Mouse (Mus musculus) forebrain, postnatal 0 days (tissue): ENCODE data around the gene Cygb. TPM values are rescaled to one million over a fixed set of nuclear protein-coding genes. Genes with fewer than 3 reads are reported as not detected.
A peak's percentile ranks its signal among the peaks of the same experiment; 100 is the strongest.
"Not testable (repeated sequence)": the region's sequence is repeated elsewhere in the genome, so short reads cannot be mapped to it uniquely, and the experiment has no call there.

Source experiments
- ATAC-seq: fragments of 200-750 bp; cut with Nextera tagmentation; 2 replicates; pipeline ENCODE4 v1.8.0; 2017; ENCODE audit warnings: mild to moderate bottlenecking, moderate library complexity
- DNase-seq: peaks from one replicate; pipeline ENCODE4 v3.0.0-alpha.2; 2015
- H3K27ac ChIP-seq: fragments of 300-500 bp; sonication (generic); 2 replicates; pipeline ENCODE4 v1.5.1; 2014; ENCODE audit warnings: low read depth, mild to moderate bottlenecking, antibody characterized with exemption, low read length, moderate library complexity, mixed read lengths
- H3K27me3 ChIP-seq: fragments of 300-500 bp; sonication (generic); 2 replicates; pipeline ENCODE4 v1.6.1; 2014; ENCODE audit warnings: mild to moderate bottlenecking, low read length, mixed read lengths; ENCODE audit not compliant: insufficient read depth
- H3K36me3 ChIP-seq: fragments of 300-500 bp; sonication (generic); 2 replicates; pipeline ENCODE4 v1.6.1; 2014; ENCODE audit warnings: mild to moderate bottlenecking, moderate library complexity; ENCODE audit not compliant: insufficient read depth
- H3K4me1 ChIP-seq: fragments of 300-500 bp; sonication (generic); 2 replicates; pipeline ENCODE4 v1.6.1; 2014; ENCODE audit warnings: antibody characterized with exemption; ENCODE audit not compliant: insufficient read depth
- H3K4me2 ChIP-seq: fragments of 300-500 bp; sonication (generic); 2 replicates; pipeline ENCODE4 v1.6.1; 2014; ENCODE audit warnings: low read depth, mild to moderate bottlenecking, moderate library complexity
- H3K4me3 ChIP-seq: fragments of 300-500 bp; sonication (generic); 2 replicates; pipeline ENCODE4 v1.5.1; 2014; ENCODE audit warnings: low read depth, low read length, mixed read lengths
- H3K9ac ChIP-seq: fragments of 300-500 bp; sonication (generic); 2 replicates; pipeline ENCODE4 v1.6.1; 2014; ENCODE audit warnings: mild to moderate bottlenecking
- H3K9me3 ChIP-seq: fragments of 300-500 bp; sonication (generic); 2 replicates; pipeline ENCODE4 v1.6.1; 2016; ENCODE audit warnings: low read length
- CTCF ChIP-seq: sonication (generic); IDR thresholded peaks from 2 replicates; pipeline ENCODE4 v1.5.1; 2016; ENCODE audit warnings: antibody characterized with exemption, control low read depth, low read depth
- WGBS: fragments of 180-500 bp; shearing (Covaris S2); extraction: QIAGEN DNeasy Blood & Tissue Kit; methylation state at CpG from one replicate; pipeline ENCODE4 v1.1.7; 2014; 5-methylcytosine and 5-hydroxymethylcytosine counted together
- polyA plus RNA-seq: library from polyadenylated mRNA; unstranded; fragments of >200 nt; fragmentation: Nextera tagmentation; extraction: Ambion mirVana; gene quantifications from 2 replicates; pipeline ENCODE4 v1.2.1, GENCODE M21; 2015
- total RNA-seq: library from RNA; depleted of rRNA; stranded (reverse); fragments of >200 nt; gene quantifications from 2 replicates; pipeline ENCODE4 v1.2.3, GENCODE M21; 2014

Cygb gene
- total and polyA plus RNA-seq, 2 experiments from 2014 or later: 20.7 to 27.6 TPM

GRCm38 (mm10) chr11:116669787-116670365 lies 15.8 kb upstream of the Cygb start:
- WGBS: 62% methylated on average over 13 of the region's 13 CpGs
- peaks cover 16% of the 10 kb centered on the region for H3K36me3 ChIP-seq

GRCm38 (mm10) chr11:116669316-116669715 lies 15.2 kb upstream of the Cygb start:
- H3K36me3 ChIP-seq: peaks cover 11% of the 10 kb centered on the region
- ATAC-seq (no peak), DNase-seq (no peak)
- H3K27me3 ChIP-seq: no peaks in the 10 kb centered on the region
- 58% methylated on average over 5 of the region's 5 CpGs for WGBS
- H3K27ac ChIP-seq: no peak overlapping the region
- H3K4me1 ChIP-seq: peaks cover 14% of the 10 kb centered on the region; the same call in 1 of the 2 replicates
- no peak for TF ChIP-seq CTCF
- H3K9me3 ChIP-seq: no peaks in the 10 kb centered on the region
- no peak overlapping the region for H3K4me3 ChIP-seq
- no peak overlapping the region for H3K9ac ChIP-seq
- H3K4me2 ChIP-seq: no peak overlapping the region

More at GRCm38 (mm10) chr11:116669787-116670365, 15.8 kb upstream of the Cygb start:
- peak overlapping the region; percentile 89; the same call in 1 of the 2 replicates for H3K4me2 ChIP-seq
- no peaks in the 10 kb centered on the region for H3K9me3 ChIP-seq
- H3K27me3 ChIP-seq: no peaks in the 10 kb centered on the region
- no peak overlapping the region for H3K9ac ChIP-seq
- DNase-seq: no peak
- no peak for TF ChIP-seq CTCF
- no peak overlapping the region for H3K4me3 ChIP-seq
- no peak for ATAC-seq
- H3K4me1 ChIP-seq: peaks cover 14% of the 10 kb centered on the region; the same call in 1 of the 2 replicates
- no peak overlapping the region for H3K27ac ChIP-seq

- peak; percentile 43 for TF ChIP-seq CTCF
- Histone ChIP-seq H3K4me1 (peaks cover 14% of the 10 kb centered on the region), H3K9ac (no peak overlapping the region), H3K4me2 (no peak overlapping the region), H3K4me3 (no peak overlapping the region), H3K9me3 (no peaks in the 10 kb centered on the region), H3K27ac (no peak overlapping the region), H3K27me3 (no peaks in the 10 kb centered on the region), H3K36me3 (peaks cover 6% of the 10 kb centered on the region)
- 45% methylated on average over 7 of the region's 7 CpGs for WGBS
- DNase-seq (no peak), ATAC-seq (no peak)
Measured at GRCm38 (mm10) chr11:116668839-116669238, 14.7 kb upstream of the Cygb start.

- Histone ChIP-seq H3K4me1 (peaks cover 14% of the 10 kb centered on the region), H3K9me3 (no peaks in the 10 kb centered on the region), H3K36me3 (peaks cover 3% of the 10 kb centered on the region; the same call in 1 of the 2 replicates), H3K9ac (no peak overlapping the region), H3K27ac (no peak overlapping the region), H3K4me3 (no peak overlapping the region), H3K27me3 (no peaks in the 10 kb centered on the region), H3K4me2 (no peak overlapping the region)
- WGBS: 79% methylated on average over 10 of the region's 10 CpGs
- DNase-seq: no peak
- no peak for ATAC-seq
- TF ChIP-seq CTCF: no peak
Measured at GRCm38 (mm10) chr11:116668381-116668825, 14.3 kb upstream of the Cygb start.

- no peak for TF ChIP-seq CTCF
- H3K27ac ChIP-seq: no peak overlapping the region
- H3K4me3 ChIP-seq: no peak overlapping the region
- no peak for ATAC-seq
- H3K4me2 ChIP-seq: no peak overlapping the region
- no peaks in the 10 kb centered on the region for H3K27me3 ChIP-seq
- H3K9me3 ChIP-seq: no peaks in the 10 kb centered on the region
- H3K36me3 ChIP-seq: no peaks in the 10 kb centered on the region
- no peak overlapping the region for H3K9ac ChIP-seq
- 74% methylated on average over 8 of the region's 8 CpGs for WGBS
- H3K4me1 ChIP-seq: peaks cover 14% of the 10 kb centered on the region
- no peak for DNase-seq
Measured at GRCm38 (mm10) chr11:116667930-116668329, 13.8 kb upstream of the Cygb start.

- WGBS: 87% methylated on average over 3 of the region's 5 CpGs
- H3K9ac ChIP-seq: not testable (repeated sequence)
- H3K4me1 ChIP-seq: peaks cover 18% of the 10 kb centered on the region
Measured at GRCm38 (mm10) chr11:116667012-116667411, 12.9 kb upstream of the Cygb start.

GRCm38 (mm10) chr11:116666566-116666965 lies 12.5 kb upstream of the Cygb start:
- WGBS: 71% methylated on average over 9 of the region's 9 CpGs
- Histone ChIP-seq H3K36me3 (no peaks in the 10 kb centered on the region), H3K4me3 (no peak overlapping the region), H3K27me3 (no peaks in the 10 kb centered on the region), H3K4me1 (peaks cover 22% of the 10 kb centered on the region), H3K27ac (no peak overlapping the region), H3K9ac (no peak overlapping the region), H3K9me3 (no peaks in the 10 kb centered on the region), H3K4me2 (no peak overlapping the region)
- DNase-seq: no peak
- TF ChIP-seq CTCF: no peak
- ATAC-seq: no peak

More at GRCm38 (mm10) chr11:116667012-116667411, 12.9 kb upstream of the Cygb start:
- H3K36me3 ChIP-seq, H3K4me3 ChIP-seq, H3K27ac ChIP-seq, H3K9me3 ChIP-seq, H3K27me3 ChIP-seq, ATAC-seq, H3K4me2 ChIP-seq, DNase-seq: not testable (repeated sequence)
